Mouse (Mus musculus): ENCODE data around the gene Wdfy2.

GRCm38 (mm10) chr14:62963632-62964031, 126.2 kb downstream of the Wdfy2 start:
- TF ChIP-seq CTCF (IDR thresholded peaks at IDR 0.05; ENCODE audit: extremely low read depth, insufficient read depth, insufficient read length, insufficient replicate concordance) (no peak), POLR2A (IDR thresholded peaks at IDR 0.05; ENCODE audit: low read depth, low read length) (no peak)

All from spleen, adult 2 months (tissue).